Mouse (Mus musculus) kidney, postnatal 36 days (tissue): ENCODE measurements at regions not wholly inside any gene's neighbourhood (a gene's known extent, or its start where the extent isn't known, plus 50 kb on each side); places are given as distances from the start of the nearest gene placed in this dataset.
A peak's percentile ranks its signal among the peaks of the same experiment; 100 is the strongest.

Experiments used
- DNase-seq, 2 experiments: peaks; one replicate each; pipeline ENCODE4 v3.0.0; 2021 to 2022; ENCODE audit warnings: mixed read lengths in 2 of 2

- DNase-seq: peak; percentile 9 to 44
Measured at GRCm38 (mm10) chr14:51309951-51310350, 51.6 kb upstream of the Gm7247 start.

GRCm38 (mm10) chr14:51310583-51310982, 51.0 kb upstream of the Gm7247 start:
- peak; percentile 13 to 34 for DNase-seq
